Mouse (Mus musculus) right cerebral cortex, adult 2 months (tissue): ENCODE data around the gene Hspa1l.
"Not testable (repeated sequence)": the region's sequence is repeated elsewhere in the genome, so short reads cannot be mapped to it uniquely, and the experiment has no call there.

Experiments used
- DNase-seq, 2 experiments: peaks; one replicate each; pipeline ENCODE4 v3.0.0; 2021 to 2022; ENCODE audit warnings: low spot score in 2 of 2

The Hspa1l gene

DNA sequence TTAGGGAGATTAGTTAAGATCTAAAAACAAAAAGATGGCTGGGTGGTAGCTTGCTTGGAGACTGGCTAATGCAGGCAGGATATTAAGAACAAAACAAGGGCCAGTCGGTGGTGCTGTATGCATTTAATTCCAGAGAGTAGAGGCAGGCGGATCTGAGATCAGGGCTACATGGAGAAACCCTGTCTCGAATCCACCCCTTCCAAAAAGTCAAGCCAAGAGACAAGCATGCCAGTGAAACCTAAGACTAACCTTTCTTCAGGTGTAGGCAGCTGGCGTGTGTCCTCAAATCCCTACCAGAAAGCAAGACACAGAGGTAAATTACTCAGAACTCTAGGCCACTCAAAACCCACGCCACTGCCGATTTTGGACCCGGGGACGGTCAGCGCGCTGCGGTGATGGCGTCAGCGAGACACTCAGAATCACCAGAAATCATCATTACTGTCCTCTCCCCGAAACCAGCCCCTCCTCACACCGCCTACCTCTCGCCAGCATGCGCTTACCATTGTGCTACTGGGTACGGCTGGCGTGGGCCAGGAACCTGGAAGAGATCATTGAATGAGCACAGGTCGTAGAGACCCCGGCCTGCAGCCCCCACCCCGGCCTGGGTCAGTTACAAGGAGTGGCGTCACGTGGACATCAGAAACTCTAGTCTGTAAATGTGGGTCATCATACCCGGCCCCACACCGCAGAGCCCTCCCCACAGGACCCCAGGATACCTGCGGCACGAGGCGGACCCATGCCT lies 20.7 kb upstream of the Hspa1l start:
- DNase-seq: peak; percentile 56

DNA sequence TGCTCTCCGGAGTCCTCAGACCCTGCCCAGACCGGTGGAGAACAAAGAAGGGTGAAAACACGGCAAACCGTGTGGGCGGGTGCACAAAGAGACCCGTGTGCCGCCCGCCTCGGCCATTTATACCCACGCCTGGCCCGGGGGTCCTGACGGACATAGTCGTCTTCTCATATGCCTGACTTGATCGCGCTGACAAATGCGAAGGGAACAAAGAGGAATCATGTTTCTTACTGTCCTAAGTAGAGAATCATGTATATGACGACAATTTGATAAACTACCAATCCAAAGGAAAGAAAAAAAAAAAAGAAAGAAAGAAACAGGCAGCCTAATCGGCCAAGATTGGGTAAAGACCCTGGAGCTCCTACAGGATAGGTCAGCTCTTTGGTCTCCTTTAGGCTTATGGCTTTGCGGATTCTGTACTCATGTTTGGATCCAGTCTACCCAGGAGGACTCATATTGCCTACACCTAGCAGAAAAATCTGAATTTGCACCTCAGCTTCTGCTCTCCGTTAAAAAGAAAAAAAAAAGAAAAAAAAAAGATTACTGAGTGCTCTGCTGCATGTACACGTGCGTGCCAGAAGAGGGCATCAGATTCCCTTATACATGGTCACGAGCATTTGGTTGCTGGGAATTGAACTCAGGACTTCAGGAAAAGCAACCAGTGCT lies 20.0 kb upstream of the Hspa1l start:
- DNase-seq: peak; percentile 73 to 74

DNA sequence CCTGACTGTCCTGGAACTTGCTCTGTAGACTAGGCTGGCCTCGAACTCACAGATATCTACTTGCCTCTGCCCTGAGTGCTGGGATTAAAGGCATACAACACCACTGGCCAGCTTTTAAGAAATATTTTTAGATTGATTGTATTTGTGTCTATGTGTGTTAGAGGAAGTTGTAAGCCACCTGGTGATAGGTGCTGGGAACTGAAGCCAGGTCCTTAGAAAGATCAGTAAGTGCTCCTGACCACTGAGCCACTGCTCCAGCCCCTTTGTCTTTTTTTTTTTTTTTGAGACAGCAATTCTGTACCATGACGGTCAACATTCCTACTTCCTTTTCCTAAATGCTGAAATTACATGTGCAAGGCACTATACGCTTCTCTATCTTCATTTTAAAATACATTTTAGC lies 19.2 kb upstream of the Hspa1l start:
- DNase-seq: no peak

DNA sequence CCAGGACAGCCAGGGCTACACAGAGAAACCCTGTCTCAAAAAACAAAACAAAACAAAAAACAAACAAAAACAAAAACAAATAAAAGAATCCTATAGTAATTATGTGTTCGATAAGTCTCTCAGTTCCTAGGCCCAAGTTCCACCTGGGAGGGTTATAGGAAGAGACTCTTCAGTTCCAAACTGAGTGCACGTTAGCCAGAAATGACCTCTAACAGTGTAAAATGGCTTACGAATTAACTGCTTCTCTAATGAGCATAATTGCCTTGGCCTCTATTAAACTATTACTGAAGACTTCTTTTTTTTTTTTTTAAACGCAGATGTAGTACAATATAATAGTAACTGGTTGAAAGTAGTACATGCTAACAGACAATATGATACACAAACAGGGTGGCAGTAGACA lies 18.6 kb upstream of the Hspa1l start:
- DNase-seq: no peak

DNA sequence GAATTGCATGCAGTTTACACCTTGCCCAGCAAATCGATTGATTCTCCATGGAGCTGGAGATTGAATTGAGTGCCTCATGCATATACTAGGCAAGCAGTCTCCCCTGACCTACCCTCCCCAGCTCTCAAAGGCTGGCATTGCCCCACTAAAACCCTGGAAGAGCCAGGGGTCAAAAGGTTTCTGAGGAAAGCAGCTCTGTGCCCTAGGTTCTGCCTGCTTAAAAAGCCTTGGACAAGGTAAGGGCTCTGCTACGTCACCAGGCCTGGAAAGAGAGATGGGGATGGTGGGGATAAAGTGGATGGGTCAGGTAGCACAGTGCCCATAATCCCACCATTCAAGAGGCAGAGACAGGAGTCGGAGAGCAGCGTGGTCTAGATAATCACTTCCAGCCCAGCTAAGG lies 17.7 kb upstream of the Hspa1l start:
- no peak for DNase-seq

DNA sequence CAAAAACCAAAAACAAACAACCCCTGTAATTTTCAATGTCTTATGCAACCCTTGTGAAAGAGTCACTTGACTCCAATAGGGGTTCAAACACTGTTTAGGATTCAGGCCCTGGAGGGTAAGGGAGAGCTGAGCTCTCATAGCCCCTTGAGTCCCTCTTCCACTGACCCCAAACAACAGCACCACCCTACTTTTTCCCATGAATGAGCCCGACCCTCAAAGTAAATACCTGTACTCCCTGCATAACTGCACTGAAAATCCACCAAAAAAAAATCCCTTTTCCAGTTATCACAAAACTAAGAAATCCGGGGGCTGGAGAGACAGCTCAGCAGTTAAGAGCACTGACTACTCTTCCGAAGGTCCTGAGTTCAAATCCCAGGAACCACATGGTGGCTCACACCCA lies 16.6 kb upstream of the Hspa1l start:
- no peak for DNase-seq

DNA sequence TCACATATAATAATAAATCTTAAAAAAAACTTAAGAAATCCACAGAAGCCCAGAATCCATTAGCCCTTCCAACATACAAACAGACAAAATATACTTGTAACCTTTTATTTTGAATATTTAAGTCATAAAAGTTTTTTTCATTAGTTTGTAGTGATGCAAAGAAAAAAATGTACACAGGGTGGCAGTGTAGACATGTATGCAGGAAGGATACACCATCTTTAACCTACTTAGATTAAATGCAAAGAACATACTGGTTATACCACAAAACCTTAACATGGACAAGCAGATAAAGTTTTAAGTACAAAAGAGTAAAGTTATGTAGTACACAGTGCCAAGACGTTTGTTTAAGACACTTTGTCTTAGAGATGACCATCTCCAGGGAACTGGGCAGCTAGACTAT lies 16.2 kb upstream of the Hspa1l start:
- no peak for DNase-seq

DNA sequence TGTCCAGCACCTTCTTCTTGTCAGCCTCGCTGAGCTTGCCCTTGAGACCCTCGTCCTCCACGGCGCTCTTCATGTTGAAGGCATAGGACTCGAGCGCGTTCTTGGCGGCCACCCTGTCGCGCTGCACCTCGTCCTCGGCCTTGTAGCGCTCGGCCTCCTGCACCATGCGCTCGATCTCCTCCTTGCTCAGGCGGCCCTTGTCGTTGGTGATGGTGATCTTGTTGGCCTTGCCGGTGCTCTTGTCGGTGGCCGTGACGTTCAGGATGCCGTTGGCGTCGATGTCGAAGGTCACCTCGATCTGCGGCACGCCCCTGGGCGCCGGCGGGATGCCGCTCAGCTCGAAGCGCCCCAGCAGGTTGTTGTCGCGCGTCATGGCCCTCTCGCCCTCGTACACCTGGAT lies 15.2 kb upstream of the Hspa1l start:
- not testable (repeated sequence) for DNase-seq

DNA sequence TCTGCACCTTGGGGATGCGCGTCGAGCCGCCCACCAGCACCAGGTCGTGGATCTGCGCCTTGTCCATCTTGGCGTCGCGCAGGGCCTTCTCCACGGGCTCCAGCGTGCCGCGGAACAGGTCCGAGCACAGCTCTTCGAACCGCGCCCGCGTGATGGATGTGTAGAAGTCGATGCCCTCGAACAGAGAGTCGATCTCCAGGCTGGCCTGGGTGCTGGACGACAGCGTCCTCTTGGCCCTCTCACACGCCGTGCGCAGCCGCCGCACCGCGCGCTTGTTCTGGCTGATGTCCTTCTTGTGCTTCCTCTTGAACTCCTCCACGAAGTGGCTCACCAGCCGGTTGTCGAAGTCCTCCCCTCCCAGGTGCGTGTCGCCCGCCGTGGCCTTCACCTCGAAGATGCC lies 14.5 kb upstream of the Hspa1l start:
- DNase-seq: not testable (repeated sequence)

DNA sequence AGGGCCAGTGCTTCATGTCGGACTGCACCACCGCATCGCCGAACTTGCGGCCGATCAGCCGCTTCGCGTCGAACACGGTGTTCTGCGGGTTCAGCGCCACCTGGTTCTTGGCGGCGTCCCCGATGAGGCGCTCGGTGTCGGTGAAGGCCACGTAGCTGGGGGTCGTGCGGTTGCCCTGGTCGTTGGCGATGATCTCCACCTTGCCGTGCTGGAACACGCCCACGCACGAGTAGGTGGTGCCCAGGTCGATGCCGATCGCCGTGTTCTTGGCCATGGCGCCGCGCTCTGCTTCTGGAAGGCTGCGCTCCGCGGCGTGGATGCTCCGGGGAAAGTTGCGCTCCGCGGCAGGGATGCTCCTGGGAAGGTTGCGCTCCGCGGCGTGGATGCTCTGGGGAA lies 13.8 kb upstream of the Hspa1l start:
- DNase-seq: not testable (repeated sequence)

DNA sequence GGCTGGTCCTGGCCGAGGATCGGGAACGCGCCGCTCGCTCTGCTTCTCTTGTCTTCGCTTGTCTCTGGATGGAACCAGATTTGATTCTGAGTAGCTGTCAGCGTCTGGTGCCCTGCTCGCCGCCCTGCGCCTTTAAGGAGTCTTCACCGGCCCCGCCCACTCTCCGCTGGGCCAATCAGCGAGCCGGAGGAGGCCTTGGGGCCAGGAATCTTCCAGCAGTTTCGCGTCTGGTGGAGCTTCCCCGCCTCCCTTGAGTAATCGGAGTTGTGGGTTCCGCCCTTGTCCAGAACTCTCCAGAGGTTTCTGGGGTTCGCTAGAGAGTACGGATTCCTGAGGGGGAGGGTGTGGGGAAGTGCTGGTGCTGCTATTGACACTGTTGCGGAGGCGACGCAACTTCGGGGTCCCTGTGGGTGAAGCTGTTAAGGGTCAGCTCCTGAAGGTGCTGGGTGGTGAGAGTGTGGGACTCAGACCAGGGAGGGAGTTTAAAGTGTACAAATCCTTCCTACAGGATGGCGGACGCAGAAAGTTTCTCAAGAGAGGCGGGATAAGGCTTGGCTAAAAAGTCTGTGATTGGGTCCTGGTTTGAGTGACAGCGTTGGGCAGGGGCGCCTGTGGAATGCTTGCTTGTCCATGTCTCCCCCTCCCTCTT lies 13.2 kb upstream of the Hspa1l start, which contains the start of gene Hspa1b:
Hspa1b (minus strand) TSS at position 109 of the 649 bp plus-strand sequence.
- DNase-seq: peak; percentile 81 to 85

DNA sequence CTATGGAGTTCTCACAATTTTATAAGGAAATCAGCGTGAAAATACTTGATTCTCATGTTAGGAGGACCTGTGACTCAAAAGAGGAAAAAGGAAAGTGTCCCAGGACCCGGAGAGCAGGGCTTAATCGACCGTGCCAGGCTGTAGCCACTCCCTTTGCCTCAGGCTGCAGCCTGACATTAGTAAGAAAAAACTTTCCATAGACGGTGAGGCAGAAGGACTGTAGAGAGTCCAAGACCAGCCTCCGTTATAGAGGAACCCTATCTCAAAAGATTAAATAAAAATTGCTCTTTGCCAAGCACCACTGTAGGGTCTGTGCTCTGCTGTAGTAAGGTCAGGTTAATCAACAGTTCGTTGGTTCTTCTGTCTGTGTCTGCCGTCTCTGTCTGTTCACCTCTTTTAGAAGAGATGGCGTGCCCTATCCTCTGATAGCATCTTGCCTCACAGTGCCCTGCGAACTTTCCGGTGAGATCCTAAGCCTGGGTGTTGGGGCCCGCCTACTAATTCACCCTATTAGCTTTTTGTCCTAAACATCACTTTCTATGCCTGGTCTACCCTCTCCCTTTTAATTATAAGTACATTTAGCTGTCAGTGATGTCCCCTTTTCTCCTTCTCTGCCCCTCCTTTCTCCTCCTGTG lies 12.5 kb upstream of the Hspa1l start:
- no peak for DNase-seq

DNA sequence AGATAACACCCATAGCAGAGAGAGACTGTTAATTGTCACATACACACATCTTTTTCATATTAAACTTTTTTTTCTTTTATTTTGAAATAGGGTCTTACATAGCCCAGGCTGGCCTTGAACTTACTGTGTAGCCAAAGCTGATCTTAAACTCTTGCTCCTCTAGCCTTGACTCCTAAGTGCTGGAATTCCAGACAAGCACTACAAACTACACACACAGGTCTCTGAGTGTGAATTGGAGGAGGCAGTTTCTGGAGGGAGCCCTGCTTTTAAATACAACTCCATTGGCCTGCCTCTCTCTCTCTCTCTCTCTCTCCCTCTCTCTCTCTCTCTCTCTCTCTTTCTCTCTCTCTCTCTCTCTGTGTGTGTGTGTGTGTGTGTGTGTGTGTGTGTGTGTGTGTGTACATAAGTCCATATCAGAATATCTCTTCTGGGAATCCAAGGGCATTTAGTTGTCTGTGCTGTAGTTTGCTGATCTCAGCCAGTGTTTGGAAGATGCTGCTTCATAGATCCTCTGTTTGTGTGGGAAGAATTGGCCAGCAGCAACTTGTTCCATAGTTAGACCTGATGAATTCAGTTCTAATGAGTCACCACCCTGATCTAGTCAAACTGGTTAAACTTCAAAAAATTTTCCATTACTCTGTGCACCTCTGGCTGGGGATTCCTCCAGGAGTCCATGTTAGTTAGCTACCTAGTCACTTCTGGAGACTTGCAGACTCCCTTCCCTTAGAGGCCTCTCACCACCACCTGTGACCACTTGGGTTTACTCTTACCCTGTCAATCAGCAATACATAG lies 11.6 kb upstream of the Hspa1l start:
- peak in 1 of 2 experiments; percentile 33 for DNase-seq

DNA sequence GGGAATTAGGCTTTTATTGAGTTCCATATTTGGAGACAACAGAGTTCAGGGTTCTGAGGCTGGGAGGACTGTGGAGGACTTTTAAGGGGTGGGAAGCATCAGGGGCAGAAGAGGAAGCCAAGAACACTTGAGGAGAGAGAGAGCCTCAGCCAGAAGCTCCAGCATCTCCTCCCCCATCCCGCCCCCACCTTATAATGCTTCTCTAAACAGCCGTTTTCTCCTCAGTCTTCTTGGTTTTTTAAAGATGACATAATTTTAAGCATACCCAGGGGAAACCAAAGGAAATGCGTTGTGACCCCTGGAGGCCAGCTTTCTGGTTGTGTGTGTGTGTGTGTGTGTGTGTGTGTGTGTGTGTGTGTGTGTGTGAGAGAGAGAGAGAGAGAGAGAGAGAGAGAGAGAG lies 10.4 kb upstream of the Hspa1l start:
- DNase-seq: no peak

DNA sequence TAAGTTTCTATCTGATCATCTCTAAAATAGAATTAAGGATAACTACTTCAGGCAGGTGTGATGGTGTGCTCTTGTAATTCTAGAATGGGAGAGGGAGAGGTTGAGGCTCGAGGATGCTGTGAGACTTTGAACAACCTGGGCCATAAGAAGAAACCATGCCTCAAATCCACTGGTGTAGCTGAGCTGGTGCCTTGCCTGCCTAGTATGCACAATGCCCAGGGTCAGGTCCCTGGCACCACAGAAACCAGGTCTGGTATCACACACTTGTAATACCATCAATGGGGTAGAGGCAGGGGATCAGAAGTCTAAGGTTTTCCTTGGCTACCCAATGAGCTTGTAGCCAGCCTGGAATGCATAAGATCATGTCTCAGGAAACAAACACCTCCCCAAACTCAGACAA lies 9.7 kb upstream of the Hspa1l start:
- DNase-seq: no peak

DNA sequence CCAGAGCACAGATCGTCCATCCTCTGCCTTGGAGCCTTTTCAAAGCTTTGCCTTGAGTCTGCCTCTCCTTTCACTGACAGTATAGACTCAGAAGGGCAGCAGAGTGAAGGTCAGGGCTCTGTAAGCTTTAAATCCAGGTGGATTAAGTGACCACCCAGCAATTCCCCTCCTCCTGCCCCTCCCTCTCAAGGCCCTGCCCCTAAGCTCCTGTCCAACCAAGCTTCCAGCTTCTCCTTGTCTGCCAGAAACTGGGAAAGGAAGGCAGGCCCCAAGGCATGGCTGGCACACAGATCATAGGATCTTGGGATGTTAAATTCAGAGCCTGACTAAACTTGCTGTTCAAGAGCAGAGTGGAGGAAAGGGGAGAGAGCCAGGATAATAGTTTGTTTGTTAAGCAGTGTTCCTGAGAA lies 7.9 kb upstream of the Hspa1l start:
- DNase-seq: no peak

DNA sequence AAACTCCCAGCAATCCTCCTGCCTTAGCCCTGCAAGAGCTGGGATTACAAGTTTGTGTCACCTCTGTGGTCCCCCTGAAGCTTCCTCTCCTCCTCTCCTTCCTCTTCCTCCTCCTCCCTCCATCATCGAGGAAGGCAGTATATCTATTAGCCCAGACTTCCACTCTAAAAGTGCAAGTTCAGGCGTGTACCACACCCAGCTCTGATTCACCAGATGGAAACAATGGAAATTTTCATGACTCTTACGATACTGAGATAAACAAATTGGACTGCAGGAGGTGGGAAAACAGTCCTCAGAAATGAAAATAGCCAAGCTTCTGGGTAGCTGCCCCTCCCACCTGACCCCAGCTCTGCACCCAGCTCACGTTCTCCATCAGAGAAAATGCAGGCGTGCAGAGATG lies 6.9 kb upstream of the Hspa1l start:
- DNase-seq: no peak

DNA sequence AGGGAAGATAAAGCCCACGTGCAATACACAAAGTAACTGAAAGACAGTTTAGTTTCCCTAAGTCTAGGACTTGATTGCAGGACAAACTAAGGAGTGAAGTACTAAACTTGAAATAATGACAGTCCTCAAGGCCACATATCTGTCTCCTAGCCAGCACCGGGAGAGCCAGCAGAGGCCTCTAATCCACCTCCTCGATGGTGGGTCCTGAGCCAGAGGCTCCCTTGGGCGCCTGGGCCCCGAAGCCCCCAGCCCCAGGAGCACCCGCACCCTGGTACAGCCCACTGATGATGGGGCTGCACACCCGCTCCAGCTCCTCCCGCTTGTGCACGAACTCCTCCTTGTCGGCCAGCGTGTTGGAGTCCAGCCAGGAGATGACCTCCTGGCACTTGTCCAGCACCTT lies 2.7 kb upstream of the Hspa1l start, which contains the start of gene Gm20481:
Gm20481 (plus strand) TSS at position 91 of the 400 bp plus-strand sequence.
- DNase-seq: not testable (repeated sequence)

DNA sequence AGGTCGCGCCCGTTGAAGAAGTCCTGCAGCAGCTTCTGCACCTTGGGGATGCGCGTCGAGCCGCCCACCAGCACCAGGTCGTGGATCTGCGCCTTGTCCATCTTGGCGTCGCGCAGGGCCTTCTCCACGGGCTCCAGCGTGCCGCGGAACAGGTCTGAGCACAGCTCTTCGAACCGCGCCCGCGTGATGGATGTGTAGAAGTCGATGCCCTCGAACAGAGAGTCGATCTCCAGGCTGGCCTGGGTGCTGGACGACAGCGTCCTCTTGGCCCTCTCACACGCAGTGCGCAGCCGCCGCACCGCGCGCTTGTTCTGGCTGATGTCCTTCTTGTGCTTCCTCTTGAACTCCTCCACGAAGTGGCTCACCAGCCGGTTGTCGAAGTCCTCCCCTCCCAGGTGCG lies 1.7 kb upstream of the Hspa1l start:
- not testable (repeated sequence) for DNase-seq

DNA sequence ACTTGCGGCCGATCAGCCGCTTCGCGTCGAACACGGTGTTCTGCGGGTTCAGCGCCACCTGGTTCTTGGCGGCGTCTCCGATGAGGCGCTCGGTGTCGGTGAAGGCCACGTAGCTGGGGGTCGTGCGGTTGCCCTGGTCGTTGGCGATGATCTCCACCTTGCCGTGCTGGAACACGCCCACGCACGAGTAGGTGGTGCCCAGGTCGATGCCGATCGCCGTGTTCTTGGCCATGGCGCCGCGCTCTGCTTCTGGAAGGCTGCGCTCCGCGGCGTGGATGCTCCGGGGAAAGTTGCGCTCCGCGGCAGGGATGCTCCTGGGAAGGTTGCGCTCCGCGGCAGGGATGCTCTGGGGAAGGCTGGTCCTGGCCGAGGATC lies 822 bp upstream of the Hspa1l start:
- not testable (repeated sequence) for DNase-seq
